Mouse (Mus musculus) limb, embryonic 11.5 days (tissue): ENCODE measurements at regions not wholly inside any gene's neighbourhood (a gene's known extent, or its start where the extent isn't known, plus 50 kb on each side); places are given as distances from the start of the nearest gene placed in this dataset.
A peak's percentile ranks its signal among the peaks of the same experiment; 100 is the strongest.

ENCODE experiments used
- ATAC-seq: fragments of 200-750 bp; cut with Nextera tagmentation; 2 replicates; pipeline ENCODE4 v1.8.0; 2017; ENCODE audit warnings: low read depth; ENCODE audit not compliant: insufficient number of reproducible peaks, low FRiP score, low TSS enrichment
- DNase-seq: peaks from one replicate; pipeline ENCODE4 v3.0.0-alpha.2; 2015; ENCODE audit warnings: low spot score
- H3K27ac ChIP-seq: fragments of 300-500 bp; sonication (generic); replicated peaks from 2 replicates; pipeline ENCODE4 v1.5.1; 2014; ENCODE audit warnings: low read depth, mild to moderate bottlenecking, low read length
- H3K27me3 ChIP-seq: fragments of 300-500 bp; sonication (generic); 2 replicates; pipeline ENCODE4 v1.6.1; 2014; ENCODE audit warnings: mild to moderate bottlenecking, low read length, mixed read lengths; ENCODE audit not compliant: control insufficient read depth, insufficient read depth
- H3K36me3 ChIP-seq: fragments of 300-500 bp; sonication (generic); 2 replicates; pipeline ENCODE4 v1.6.1; 2014; ENCODE audit warnings: mild to moderate bottlenecking, low read length, moderate library complexity, mixed read lengths; ENCODE audit not compliant: control insufficient read depth, insufficient read depth
- H3K4me1 ChIP-seq: fragments of 300-500 bp; sonication (generic); 2 replicates; pipeline ENCODE4 v1.6.1; 2014; ENCODE audit warnings: low read length, mixed read lengths; ENCODE audit not compliant: control insufficient read depth, insufficient read depth
- H3K4me2 ChIP-seq: fragments of 300-500 bp; sonication (generic); 2 replicates; pipeline ENCODE4 v1.6.1; 2014; ENCODE audit warnings: low read depth, mild to moderate bottlenecking, moderate library complexity; ENCODE audit not compliant: severe bottlenecking
- H3K4me3 ChIP-seq: fragments of 300-500 bp; sonication (generic); 2 replicates; pipeline ENCODE4 v1.5.1; 2014; ENCODE audit warnings: low read depth, low read length
- H3K9ac ChIP-seq: fragments of 300-500 bp; sonication (generic); 2 replicates; pipeline ENCODE4 v1.6.1; 2014; ENCODE audit warnings: mild to moderate bottlenecking, low read length
- H3K9me3 ChIP-seq: fragments of 300-500 bp; sonication (generic); 2 replicates; pipeline ENCODE4 v1.6.1; 2016; ENCODE audit warnings: low read length; ENCODE audit not compliant: control insufficient read depth
- WGBS: fragments of 180-500 bp; shearing (Covaris S2); extraction: QIAGEN DNeasy Blood & Tissue Kit; methylation state at CpG from one replicate; pipeline ENCODE4 v1.1.7; 2014; 5-methylcytosine and 5-hydroxymethylcytosine counted together

DNA sequence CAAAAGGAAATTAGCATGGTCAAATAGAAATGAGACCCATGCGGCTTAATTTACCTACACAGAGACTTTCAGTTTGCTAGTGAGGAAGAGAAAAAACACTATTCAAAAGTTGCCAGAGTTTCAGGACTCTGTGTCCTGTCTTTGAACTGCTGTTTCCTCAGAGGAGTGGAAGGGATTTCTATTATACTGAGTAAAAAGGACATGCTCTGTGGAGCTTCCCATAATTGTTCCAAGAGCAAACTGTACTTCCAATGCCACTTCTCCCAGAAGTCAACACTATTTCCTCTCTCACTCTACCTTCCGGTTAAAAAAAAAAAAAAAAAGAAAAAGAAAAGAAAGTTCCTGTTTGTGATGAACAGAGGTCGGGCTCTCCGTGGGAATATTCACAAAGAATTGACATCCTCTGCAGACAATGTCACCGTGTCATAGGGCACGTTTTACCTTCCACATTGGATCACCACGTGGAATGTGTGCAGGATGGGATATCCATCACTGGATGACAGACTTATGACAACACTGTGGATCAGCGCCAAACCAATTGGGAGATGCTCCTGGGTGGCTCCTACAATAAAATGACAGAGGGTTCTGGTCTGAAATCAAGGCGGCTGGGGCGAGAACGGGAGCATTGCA, 377.5 kb downstream of the Gja1 start:
- Histone ChIP-seq H3K27me3 (no peaks in the 10 kb centered on the region), H3K4me3 (no peak overlapping the region), H3K9ac (no peak overlapping the region), H3K9me3 (no peaks in the 10 kb centered on the region), H3K27ac (no peak overlapping the region), H3K4me1 (no peaks in the 10 kb centered on the region), H3K36me3 (no peaks in the 10 kb centered on the region), H3K4me2 (no peak overlapping the region)
- no peak for DNase-seq
- WGBS, result 81% methylated on average over 11 of the region's 11 CpGs
- no peak for ATAC-seq

- Histone ChIP-seq H3K4me1 (no peaks in the 10 kb centered on the region), H3K36me3 (no peaks in the 10 kb centered on the region), H3K4me3 (no peak overlapping the region), H3K9me3 (no peaks in the 10 kb centered on the region), H3K4me2 (no peak overlapping the region), H3K27ac (no peak overlapping the region), H3K27me3 (no peaks in the 10 kb centered on the region), H3K9ac (no peak overlapping the region)
- DNase-seq, result no peak
- 85% methylated on average over 4 of the region's 4 CpGs for WGBS
- no peak for ATAC-seq
Observed at GRCm38 (mm10) chr10:56770629-56771028, 393.5 kb downstream of the Gja1 start.

GRCm38 (mm10) chr10:56782265-56782664, 405.1 kb downstream of the Gja1 start:
- DNase-seq, result no peak
- Histone ChIP-seq H3K9ac (no peak overlapping the region), H3K9me3 (no peaks in the 10 kb centered on the region), H3K27me3 (no peaks in the 10 kb centered on the region), H3K27ac (no peak overlapping the region), H3K4me1 (no peaks in the 10 kb centered on the region), H3K4me3 (no peak overlapping the region), H3K36me3 (no peaks in the 10 kb centered on the region), H3K4me2 (no peak overlapping the region)
- 89% methylated on average over 2 of the region's 2 CpGs for WGBS
- no peak for ATAC-seq

- no peak overlapping the region for H3K27ac ChIP-seq
- no peaks in the 10 kb centered on the region for H3K4me1 ChIP-seq
- H3K9me3 ChIP-seq, result no peaks in the 10 kb centered on the region
- DNase-seq (no peak), ATAC-seq (no peak)
- H3K4me2 ChIP-seq, result no peak overlapping the region
- H3K4me3 ChIP-seq, result no peak overlapping the region
- WGBS, result 85% methylated on average over 4 of the region's 4 CpGs
- no peak overlapping the region for H3K9ac ChIP-seq
- no peaks in the 10 kb centered on the region for H3K27me3 ChIP-seq
- no peaks in the 10 kb centered on the region for H3K36me3 ChIP-seq
Observed at GRCm38 (mm10) chr10:56783941-56784340, 406.8 kb downstream of the Gja1 start.

GRCm38 (mm10) chr10:56788081-56788480, 411.0 kb downstream of the Gja1 start:
- WGBS, result 69% methylated on average over 4 of the region's 4 CpGs

DNA sequence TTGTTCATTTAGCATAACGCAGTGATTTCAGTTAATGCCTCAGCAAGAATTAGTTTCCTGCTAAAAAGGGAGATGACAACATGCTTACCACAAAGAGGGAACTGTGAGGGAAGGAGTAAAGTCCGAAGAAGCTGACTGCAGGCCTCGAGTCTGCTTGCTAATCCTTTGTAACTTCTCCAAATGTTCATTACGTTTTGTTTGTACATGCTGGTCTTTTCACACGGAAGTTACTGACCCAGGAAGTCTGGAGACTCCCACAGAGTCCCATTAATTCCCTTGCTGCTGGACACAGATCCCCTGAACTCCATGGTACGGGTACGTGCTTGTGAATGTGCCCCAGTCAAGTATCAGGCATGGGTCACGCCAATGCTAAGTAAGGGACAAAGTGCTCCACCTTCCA, 415.9 kb downstream of the Gja1 start:
- Histone ChIP-seq H3K4me1 (no peaks in the 10 kb centered on the region), H3K27ac (no peak overlapping the region), H3K9me3 (no peaks in the 10 kb centered on the region), H3K27me3 (no peaks in the 10 kb centered on the region), H3K4me3 (no peak overlapping the region), H3K4me2 (no peak overlapping the region), H3K36me3 (no peaks in the 10 kb centered on the region), H3K9ac (no peak overlapping the region)
- DNase-seq (no peak), ATAC-seq (no peak)
- WGBS, result 61% methylated on average over 8 of the region's 8 CpGs

More at GRCm38 (mm10) chr10:56788081-56788480, 411.0 kb downstream of the Gja1 start:
- Histone ChIP-seq H3K27ac (no peak overlapping the region), H3K9me3 (no peaks in the 10 kb centered on the region), H3K4me3 (no peak overlapping the region), H3K27me3 (no peaks in the 10 kb centered on the region), H3K4me2 (no peak overlapping the region), H3K9ac (no peak overlapping the region), H3K36me3 (no peaks in the 10 kb centered on the region), H3K4me1 (no peaks in the 10 kb centered on the region)
- DNase-seq (no peak), ATAC-seq (no peak)

DNA sequence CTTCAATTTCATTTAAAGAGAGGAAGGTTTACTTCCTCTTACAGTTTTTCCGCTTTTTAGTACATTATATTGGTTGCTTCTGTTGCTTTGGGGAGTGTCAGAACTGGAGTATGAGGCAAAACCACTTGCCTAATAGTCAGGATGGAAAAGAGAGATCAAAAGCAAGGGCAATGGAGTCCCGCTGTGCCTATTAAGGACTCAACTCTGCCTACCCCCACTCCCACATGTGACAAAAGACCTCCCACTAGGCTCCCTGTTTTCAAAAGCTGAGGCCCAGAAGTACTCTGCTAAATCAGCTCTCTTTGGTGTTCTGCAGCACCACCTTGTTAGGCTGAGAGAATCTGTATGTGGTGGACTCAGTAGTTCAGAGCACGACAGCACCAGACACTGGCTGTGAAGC, 418.3 kb downstream of the Gja1 start:
- 19% methylated on average over 3 of the region's 3 CpGs for WGBS
- no peak overlapping the region for H3K4me3 ChIP-seq

DNA sequence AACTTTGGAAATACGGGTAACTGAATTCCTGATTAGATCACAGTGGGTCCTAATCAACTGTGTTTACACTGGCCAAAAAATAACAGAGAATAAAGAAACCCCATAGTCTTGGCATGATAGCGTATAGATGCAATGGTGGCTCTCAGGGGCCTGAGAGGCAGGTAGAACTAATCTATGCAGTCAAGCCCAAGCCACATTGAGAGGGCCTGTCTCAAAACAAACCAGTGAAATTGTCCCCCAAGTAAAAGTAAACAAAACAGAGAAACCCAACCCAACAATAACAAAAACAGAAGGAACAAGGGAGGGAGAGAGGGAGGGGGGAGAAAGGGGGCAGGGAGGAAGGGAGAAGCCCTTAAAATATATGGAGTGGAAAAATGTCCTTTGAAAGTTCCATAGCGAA, 422.2 kb downstream of the Gja1 start:
- no peak for DNase-seq

More for the DNA sequence above, 418.3 kb downstream of the Gja1 start:
- Histone ChIP-seq H3K27ac (no peak overlapping the region), H3K9ac (no peak overlapping the region), H3K9me3 (no peaks in the 10 kb centered on the region), H3K4me1 (no peaks in the 10 kb centered on the region), H3K27me3 (no peaks in the 10 kb centered on the region), H3K36me3 (no peaks in the 10 kb centered on the region), H3K4me2 (no peak overlapping the region)
- DNase-seq (peak; percentile 65), ATAC-seq (peak; percentile 65; the same call in 1 of the 2 replicates)

GRCm38 (mm10) chr10:56799745-56800144, 422.6 kb downstream of the Gja1 start:
- no peaks in the 10 kb centered on the region for H3K9me3 ChIP-seq
- H3K36me3 ChIP-seq, result no peaks in the 10 kb centered on the region
- H3K27me3 ChIP-seq, result no peaks in the 10 kb centered on the region
- ATAC-seq, result no peak
- no peak overlapping the region for H3K4me2 ChIP-seq
- H3K27ac ChIP-seq, result no peak overlapping the region
- no peak for DNase-seq
- 69% methylated on average over 3 of the region's 3 CpGs for WGBS
- H3K4me1 ChIP-seq, result no peaks in the 10 kb centered on the region
- no peak overlapping the region for H3K9ac ChIP-seq
- no peak overlapping the region for H3K4me3 ChIP-seq

More for the DNA sequence above, 422.2 kb downstream of the Gja1 start:
- Histone ChIP-seq H3K4me3 (no peak overlapping the region), H3K9me3 (no peaks in the 10 kb centered on the region), H3K4me1 (no peaks in the 10 kb centered on the region), H3K27ac (no peak overlapping the region), H3K4me2 (no peak overlapping the region), H3K36me3 (no peaks in the 10 kb centered on the region), H3K9ac (no peak overlapping the region), H3K27me3 (no peaks in the 10 kb centered on the region)
- no peak for ATAC-seq
- WGBS, result 83% methylated on average over 3 of the region's 3 CpGs
